Mouse (Mus musculus): ENCODE results near the gene Nt5e.

DNA sequence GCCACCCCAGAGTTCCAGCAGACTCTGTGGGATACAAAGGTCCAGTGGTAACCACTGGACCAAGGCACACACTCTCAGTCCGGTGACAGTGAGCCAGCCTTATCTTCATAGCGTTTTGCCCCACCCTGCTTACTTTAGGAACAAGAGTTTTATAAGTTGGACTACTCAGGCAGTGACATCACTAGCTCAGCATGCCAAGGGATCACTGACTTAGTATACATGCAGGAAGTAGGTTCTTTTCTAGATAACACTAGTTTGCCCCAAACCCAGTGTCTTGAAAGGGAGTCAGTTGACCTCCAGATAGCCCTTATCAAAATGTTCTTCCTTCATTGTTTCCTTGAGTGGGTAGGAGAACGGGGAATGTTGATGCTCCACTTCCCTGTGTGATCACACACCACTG is 2.4 kb upstream of the Nt5e start:
- TF ChIP-seq ZC3H11A (IDR thresholded peaks at IDR 0.05; ENCODE audit: borderline replicate concordance, low read depth, low read length) (no peak), ZNF384 (IDR thresholded peaks at IDR 0.05; ENCODE audit: low read depth, low read length) (no peak), CHD2 (IDR thresholded peaks at IDR 0.05; ENCODE audit: low read depth, low read length) (no peak)
